Mouse (Mus musculus): ENCODE results near the gene Slf1.

GRCm38 (mm10) chr13:77177931-77178330 is 42.7 kb upstream of the Slf1 start:
- TF ChIP-seq CTCF (IDR thresholded peaks at IDR 0.05; ENCODE audit: control insufficient read depth, insufficient read depth, insufficient read length) (no peak), FOSL1 (IDR thresholded peaks at IDR 0.05; ENCODE audit: insufficient read depth, low read length, poor library complexity, severe bottlenecking) (no peak), USF1 (IDR thresholded peaks at IDR 0.05; ENCODE audit: low read depth) (no peak), MYOD1 (IDR thresholded peaks at IDR 0.05; ENCODE audit: control insufficient read depth, insufficient read length, low read depth) (no peak)
